Mouse (Mus musculus): Measurements from ENCODE around the gene Krtap1-3.
"Not testable (repeated sequence)": the region's sequence is repeated elsewhere in the genome, so short reads cannot be mapped to it uniquely, and the experiment has no call there.

Gene Krtap1-3

GRCm38 (mm10) chr11:99590981-99591380 is at the start of gene Krtap1-3:
Gene Krtap1-3 (minus strand): TSS chr11:99591339.
- DNase-seq (ENCODE audit: low read depth), result no peak

GRCm38 (mm10) chr11:99640926-99641325 is 49.8 kb upstream of the Krtap1-3 start:
- DNase-seq (ENCODE audit: low read depth), result no peak

GRCm38 (mm10) chr11:99637086-99637485 is 45.9 kb upstream of the Krtap1-3 start:
- DNase-seq (ENCODE audit: low read depth), result no peak

DNA sequence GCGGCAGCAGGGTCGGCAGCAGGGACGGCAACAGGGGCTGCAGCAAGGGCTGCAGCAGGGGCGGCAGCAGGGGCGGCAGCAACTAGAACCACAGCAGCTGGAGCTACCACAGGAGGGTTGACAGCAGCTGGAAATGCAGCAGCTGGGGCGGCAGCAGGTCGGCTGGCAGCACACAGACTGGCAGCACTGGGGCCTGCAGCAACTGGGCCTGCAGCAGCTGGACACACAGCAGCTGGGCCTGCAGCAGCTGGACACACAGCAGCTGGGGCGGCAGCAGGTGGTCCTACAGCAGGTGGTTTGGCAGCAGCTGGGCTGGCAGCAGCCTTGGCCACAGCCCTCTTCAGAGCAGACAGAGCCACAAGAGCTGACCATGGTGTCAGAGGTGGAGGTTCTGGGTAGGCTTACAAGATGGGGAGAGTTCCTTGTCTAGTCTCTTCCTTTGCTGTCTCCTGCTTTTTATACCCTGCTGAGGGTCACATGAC is 43.6 kb upstream of the Krtap1-3 start, which contains the start of gene Krtap4-2:
Gene Krtap4-2 (minus strand): TSS at position 432 of the 482 bp plus-strand sequence.
- no peak for DNase-seq (ENCODE audit: low read depth)

GRCm38 (mm10) chr11:99633293-99633692 is 42.2 kb upstream of the Krtap1-3 start:
- no peak for DNase-seq (ENCODE audit: low read depth)

GRCm38 (mm10) chr11:99630890-99631289 is 39.8 kb upstream of the Krtap1-3 start:
- DNase-seq (ENCODE audit: low read depth), result no peak

- DNase-seq (ENCODE audit: low read depth), result no peak
Observed at GRCm38 (mm10) chr11:99628138-99628537, 37.0 kb upstream of the Krtap1-3 start, which contains the start of gene Krtap4-1. Gene Krtap4-1 (minus strand): TSS chr11:99628238.

DNA sequence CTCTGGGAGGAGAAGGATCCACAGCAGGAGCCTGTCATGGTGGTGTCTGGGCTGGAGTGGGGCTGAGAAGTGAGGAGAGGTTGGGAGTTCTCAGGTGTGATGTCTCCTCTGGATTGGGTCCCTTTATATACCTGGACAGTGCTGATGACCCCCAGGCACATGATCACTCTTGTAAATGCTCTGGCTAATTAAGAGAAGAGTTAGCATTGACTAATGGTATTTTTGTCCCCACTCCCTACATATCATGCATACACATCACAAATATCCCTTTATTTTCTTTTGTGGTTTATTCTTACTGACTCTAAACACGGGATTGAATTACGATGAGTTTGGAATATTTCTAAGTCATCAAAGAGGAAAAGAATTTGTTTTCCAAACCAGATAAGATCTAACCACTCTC is 29.2 kb upstream of the Krtap1-3 start, which contains the start of gene Gm11562:
Gene Gm11562 (minus strand): TSS at position 101 of the 400 bp plus-strand sequence.
- no peak for DNase-seq (ENCODE audit: low read depth)

DNA sequence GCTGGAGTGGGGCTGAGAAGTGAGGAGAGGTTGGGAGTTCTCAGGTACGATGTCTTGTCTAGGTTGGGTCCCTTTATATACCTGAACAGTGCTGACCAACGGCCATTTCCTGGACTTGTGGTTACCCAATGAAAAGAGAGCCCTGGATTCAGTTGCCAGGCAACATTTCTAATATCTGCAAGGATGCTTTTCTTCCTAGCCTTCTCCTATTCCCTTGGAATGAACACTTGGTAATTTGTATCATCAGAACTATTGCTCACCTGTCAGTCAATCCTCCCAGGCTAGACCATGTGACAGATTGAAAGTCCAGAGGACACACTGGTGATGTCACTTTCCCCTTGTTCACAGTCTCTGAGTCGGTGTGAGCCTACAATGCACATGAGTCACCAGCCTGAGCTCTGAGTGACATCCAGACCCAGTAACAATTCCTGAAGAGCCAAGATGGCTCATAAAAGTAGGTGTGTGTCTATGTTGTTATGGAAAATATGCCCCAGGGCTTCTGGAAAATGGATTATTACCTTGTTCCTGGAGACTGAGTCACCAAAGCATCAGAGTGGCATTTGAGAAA is 23.7 kb upstream of the Krtap1-3 start, which contains the start of gene Krtap2-4:
Gene Krtap2-4 (minus strand): TSS at position 51 of the 568 bp plus-strand sequence.
- no peak for DNase-seq (ENCODE audit: low read depth)

GRCm38 (mm10) chr11:99610089-99610488 is 18.9 kb upstream of the Krtap1-3 start, which contains the start of gene Gm11937:
Gene Gm11937 (minus strand): TSS chr11:99610189.
- not testable (repeated sequence) for DNase-seq (ENCODE audit: low read depth)

DNA sequence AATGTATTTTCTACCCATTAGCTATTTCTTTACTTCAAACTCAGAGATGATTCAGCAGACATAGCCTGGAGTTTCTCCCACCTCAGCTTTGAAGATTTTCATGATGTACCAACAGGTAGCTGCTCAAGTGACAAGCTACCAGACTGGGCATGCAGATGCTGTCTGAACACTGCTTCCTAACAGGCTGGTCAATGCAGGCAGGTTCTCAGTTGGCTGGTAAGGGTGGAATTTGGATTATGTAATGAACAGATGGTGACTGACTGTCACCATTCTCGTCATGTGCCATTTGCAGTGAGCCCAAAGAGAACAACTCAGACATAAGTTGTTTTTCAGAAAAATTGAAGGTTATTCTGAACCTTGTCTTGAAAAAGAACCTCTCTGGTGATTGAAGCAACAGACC is 18.0 kb upstream of the Krtap1-3 start:
- no peak for DNase-seq (ENCODE audit: low read depth)

GRCm38 (mm10) chr11:99603208-99603607 is 12.1 kb upstream of the Krtap1-3 start, which contains the start of gene Gm11938:
Gene Gm11938 (minus strand): TSS chr11:99603308.
- not testable (repeated sequence) for DNase-seq (ENCODE audit: low read depth)

DNA sequence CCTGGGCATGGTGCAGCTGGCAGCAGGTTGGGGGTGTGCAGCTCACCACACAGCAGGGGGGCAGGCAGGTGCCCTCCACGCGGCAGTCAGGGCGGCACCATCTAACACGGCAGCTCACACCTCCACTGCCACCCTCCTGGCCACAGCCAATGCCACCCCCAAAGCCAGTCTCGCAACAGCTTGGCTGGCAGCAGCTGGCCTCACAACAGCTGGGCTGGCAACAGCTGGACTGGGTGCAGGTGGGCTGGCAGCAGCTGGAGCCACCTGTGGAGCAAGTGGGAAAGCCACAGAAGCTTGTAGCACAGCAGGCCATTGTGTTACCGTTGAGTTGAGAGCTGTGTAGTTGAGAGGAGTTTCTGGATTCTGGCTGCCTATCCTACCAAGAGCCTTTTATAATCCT is 6.6 kb upstream of the Krtap1-3 start, which contains the start of gene Krtap9-3:
Gene Krtap9-3 (minus strand): TSS at position 364 of the 400 bp plus-strand sequence.
- DNase-seq (ENCODE audit: low read depth), result not testable (repeated sequence)

- DNase-seq (ENCODE audit: low read depth), result no peak
Observed at GRCm38 (mm10) chr11:99585096-99585495, 6.0 kb downstream of the Krtap1-3 start.

GRCm38 (mm10) chr11:99583245-99583704 is 7.9 kb downstream of the Krtap1-3 start, which contains the start of gene Krtap1-4:
Gene Krtap1-4 (minus strand): TSS chr11:99583654.
- no peak for DNase-seq (ENCODE audit: low read depth)

- DNase-seq (ENCODE audit: low read depth), result no peak
Observed at GRCm38 (mm10) chr11:99581564-99581963, 9.6 kb downstream of the Krtap1-3 start.

- DNase-seq (ENCODE audit: low read depth), result no peak
Observed at GRCm38 (mm10) chr11:99581051-99581450, 10.1 kb downstream of the Krtap1-3 start.

GRCm38 (mm10) chr11:99580636-99581035 is 10.5 kb downstream of the Krtap1-3 start, which contains the start of gene Krtap1-5:
Gene Krtap1-5 (minus strand): TSS chr11:99581016.
- DNase-seq (ENCODE audit: low read depth), result no peak

- peak; percentile 59 for DNase-seq (ENCODE audit: low read depth)
Observed at GRCm38 (mm10) chr11:99574106-99574505, 17.0 kb downstream of the Krtap1-3 start.

DNA sequence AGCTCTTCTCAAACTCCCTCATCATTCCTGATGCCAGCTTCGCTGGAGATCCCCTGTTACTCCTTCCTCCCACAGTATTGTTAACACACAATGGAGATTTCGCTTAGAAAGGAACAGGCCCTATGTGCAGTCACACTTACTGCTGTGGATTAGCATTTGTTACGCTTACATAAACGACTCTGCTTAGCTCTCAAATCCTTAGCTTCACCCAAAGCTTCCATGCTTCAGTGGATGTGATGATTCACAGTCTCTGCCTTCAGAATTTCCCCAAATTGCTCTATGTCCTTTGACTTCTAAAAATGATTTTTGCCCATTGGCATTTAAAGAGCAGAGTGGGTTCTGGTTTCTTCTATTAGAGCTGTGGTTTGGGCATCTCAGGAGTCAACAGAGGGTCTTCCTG is 18.0 kb downstream of the Krtap1-3 start:
- no peak for DNase-seq (ENCODE audit: low read depth)

DNA sequence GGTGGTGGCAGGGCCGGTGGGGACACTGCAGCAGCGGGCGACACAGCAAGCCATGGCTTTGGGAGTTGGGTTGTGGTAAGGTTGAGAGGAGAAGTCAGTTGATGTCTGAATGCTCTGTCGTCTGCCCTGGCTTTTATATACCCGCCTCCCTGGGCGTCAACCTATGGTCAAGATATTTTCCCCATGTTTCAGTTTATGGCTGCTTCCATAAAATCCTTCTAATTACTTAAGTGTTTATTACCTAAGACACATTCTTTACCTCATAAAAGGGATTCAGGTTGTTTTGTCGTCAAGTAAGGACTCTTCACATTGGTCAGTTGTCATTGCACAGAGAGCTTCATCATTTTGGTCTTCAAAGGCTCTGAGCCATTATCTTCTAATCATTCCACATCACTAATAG is 24.6 kb downstream of the Krtap1-3 start, which contains the start of gene Krtap3-1:
Gene Krtap3-1 (minus strand): TSS at position 101 of the 400 bp plus-strand sequence.
- no peak for DNase-seq (ENCODE audit: low read depth)

DNA sequence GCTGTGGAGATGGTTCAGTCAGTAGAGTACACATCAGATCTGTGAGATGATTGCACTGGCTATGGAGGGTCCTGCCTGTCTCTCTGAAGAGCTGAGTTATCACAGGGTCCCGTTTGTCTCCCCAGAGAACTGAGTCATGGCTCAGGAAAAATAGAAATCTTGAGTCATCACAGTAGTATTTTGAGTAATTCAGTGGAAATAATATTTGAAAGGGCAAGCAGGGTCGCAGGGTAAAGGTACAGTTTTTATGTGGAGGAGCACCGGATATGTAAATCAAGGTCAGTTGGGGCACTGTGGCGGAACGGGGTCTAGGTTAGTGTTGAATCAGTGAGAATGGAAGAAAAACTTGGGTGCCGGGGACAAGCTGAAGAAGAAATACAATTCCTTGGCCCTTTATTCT is 28.6 kb downstream of the Krtap1-3 start:
- no peak for DNase-seq (ENCODE audit: low read depth)

DNA sequence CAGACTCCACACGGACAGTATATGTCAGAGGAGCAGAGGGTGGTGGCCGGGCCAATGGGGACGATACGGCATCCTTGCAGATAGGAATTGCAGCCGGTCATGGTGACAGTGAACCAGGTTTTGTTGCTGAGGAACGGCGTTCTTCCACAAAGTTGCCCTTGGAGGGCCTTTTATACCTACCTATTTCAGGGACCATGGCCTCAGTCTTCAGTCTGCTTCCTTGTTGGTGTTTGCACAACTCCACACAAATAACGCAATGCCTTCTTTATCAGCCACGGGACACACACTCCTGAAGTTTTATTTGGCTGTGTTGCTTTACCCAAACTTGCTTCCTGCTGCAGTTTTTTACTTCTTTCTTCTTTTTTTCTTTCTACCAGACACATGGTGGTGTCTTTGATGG is 31.8 kb downstream of the Krtap1-3 start, which contains the start of gene Gm11939:
Gene Gm11939 (minus strand): TSS at position 101 of the 400 bp plus-strand sequence.
- no peak for DNase-seq (ENCODE audit: low read depth)

Data from naive thymus-derived CD4-positive, alpha-beta T cell, adult 2 months (primary cell).